Mouse (Mus musculus) cerebral cortex, adult 2 months (tissue): ENCODE measurements around the gene Dpyd.

Experiments
- WGBS: fragments of 180-500 bp; shearing (Covaris S2); methylation state at CpG from one replicate; pipeline ENCODE4 v1.1.7; 2018; 5-methylcytosine and 5-hydroxymethylcytosine counted together

The Dpyd gene

GRCm38 (mm10) chr3:118676052-118676777 lies 114.3 kb downstream of the Dpyd start:
- 71% methylated on average over 7 of the region's 7 CpGs for WGBS

- WGBS = 63% methylated on average over 4 of the region's 4 CpGs
Measured at GRCm38 (mm10) chr3:118680803-118681202, 118.9 kb downstream of the Dpyd start.

- 47% methylated on average over 3 of the region's 3 CpGs for WGBS
Measured at GRCm38 (mm10) chr3:118750269-118750668, 188.3 kb downstream of the Dpyd start.

GRCm38 (mm10) chr3:118753623-118754022 lies 191.7 kb downstream of the Dpyd start:
- 88% methylated on average over 2 of the region's 2 CpGs for WGBS

GRCm38 (mm10) chr3:118756099-118756498 lies 194.2 kb downstream of the Dpyd start:
- 88% methylated on average over 1 of the region's 1 CpGs for WGBS

GRCm38 (mm10) chr3:118812885-118813284 lies 251.0 kb downstream of the Dpyd start:
- 85% methylated on average over 1 of the region's 1 CpGs for WGBS

GRCm38 (mm10) chr3:118850613-118851527 lies 288.9 kb downstream of the Dpyd start:
- WGBS = 49% methylated on average over 4 of the region's 4 CpGs

- 90% methylated on average over 5 of the region's 5 CpGs for WGBS
Measured at GRCm38 (mm10) chr3:118852711-118853110, 290.8 kb downstream of the Dpyd start.

GRCm38 (mm10) chr3:118855411-118855810 lies 293.5 kb downstream of the Dpyd start:
- WGBS = 78% methylated on average over 7 of the region's 7 CpGs

GRCm38 (mm10) chr3:118869113-118870107 lies 307.5 kb downstream of the Dpyd start:
- 68% methylated on average over 10 of the region's 10 CpGs for WGBS

- WGBS = 51% methylated on average over 2 of the region's 2 CpGs
Measured at GRCm38 (mm10) chr3:118875871-118876270, 313.9 kb downstream of the Dpyd start.

GRCm38 (mm10) chr3:118899036-118899435 lies 337.1 kb downstream of the Dpyd start:
- 85% methylated on average over 11 of the region's 11 CpGs for WGBS

- WGBS = 97% methylated on average over 2 of the region's 2 CpGs
Measured at GRCm38 (mm10) chr3:118991312-118991711, 429.4 kb downstream of the Dpyd start.

- 78% methylated on average over 4 of the region's 4 CpGs for WGBS
Measured at GRCm38 (mm10) chr3:118991793-118992192, 429.9 kb downstream of the Dpyd start.

- WGBS = 48% methylated on average over 7 of the region's 7 CpGs
Measured at GRCm38 (mm10) chr3:119021255-119021654, 459.3 kb downstream of the Dpyd start.

GRCm38 (mm10) chr3:119042611-119043010 lies 480.7 kb downstream of the Dpyd start:
- WGBS = 83% methylated on average over 1 of the region's 1 CpGs

GRCm38 (mm10) chr3:119056144-119056543 lies 494.2 kb downstream of the Dpyd start:
- 97% methylated on average over 1 of the region's 1 CpGs for WGBS

GRCm38 (mm10) chr3:119063214-119063613 lies 501.3 kb downstream of the Dpyd start:
- 60% methylated on average over 4 of the region's 4 CpGs for WGBS

GRCm38 (mm10) chr3:119063642-119064041 lies 501.7 kb downstream of the Dpyd start:
- WGBS = 32% methylated on average over 1 of the region's 1 CpGs

- 54% methylated on average over 7 of the region's 7 CpGs for WGBS
Measured at GRCm38 (mm10) chr3:119064746-119065145, 502.8 kb downstream of the Dpyd start.

- 46% methylated on average over 9 of the region's 9 CpGs for WGBS
Measured at GRCm38 (mm10) chr3:119067221-119067620, 505.3 kb downstream of the Dpyd start.
